Mouse (Mus musculus) embryo, embryonic 10 days (tissue): ENCODE results near the gene Zfp606.

ENCODE experiments used
- DNase-seq: peaks from one replicate; pipeline ENCODE4 v3.0.0-alpha.2; 2015; ENCODE audit warnings: low spot score

Gene Zfp606

DNA sequence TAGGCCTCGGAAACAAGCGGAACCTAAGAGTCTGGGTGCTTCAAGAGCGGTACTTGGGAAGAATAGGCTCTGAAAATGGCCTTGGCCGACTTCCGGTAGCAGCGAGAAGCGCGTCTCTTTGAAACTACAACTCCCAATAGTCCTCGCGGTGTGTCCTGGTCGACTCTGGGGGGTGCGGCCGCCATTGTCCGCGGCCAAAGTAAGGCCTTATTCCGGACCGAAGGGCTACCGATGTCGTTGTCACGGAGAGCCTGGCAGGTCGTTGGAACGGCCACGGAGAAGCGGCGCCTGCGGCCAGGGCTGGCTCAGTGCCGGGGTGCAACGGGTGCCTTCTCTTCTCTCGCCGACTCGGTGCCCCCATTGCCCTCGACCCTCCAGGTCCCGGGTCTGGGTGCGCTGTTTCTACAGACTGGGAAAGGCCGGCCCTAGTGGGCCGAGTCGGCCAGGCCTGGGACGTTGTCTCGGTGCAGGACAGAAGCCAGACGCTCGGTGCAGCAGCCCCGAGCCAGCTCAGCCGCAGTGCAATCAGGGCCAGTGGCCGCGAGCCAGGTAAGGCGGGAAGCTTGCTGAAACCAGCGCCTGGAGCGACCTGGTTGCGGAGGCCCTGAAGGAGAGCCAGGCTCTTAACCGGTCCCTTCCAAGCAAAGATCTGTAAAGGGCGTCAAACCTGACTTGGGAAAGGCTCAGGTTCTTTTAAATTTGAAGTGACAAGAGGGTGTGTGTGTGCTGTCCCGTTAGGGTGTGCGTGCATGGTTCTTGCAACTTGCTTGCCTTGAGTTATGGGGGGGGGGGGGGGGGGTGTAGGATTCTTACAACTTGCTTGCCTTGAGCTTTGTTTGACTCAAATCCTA, at the start of gene Zfp606:
TSS of gene Zfp606 (plus strand) at position 136 of the 851 bp plus-strand sequence.
- DNase-seq: peak; percentile 95

DNA sequence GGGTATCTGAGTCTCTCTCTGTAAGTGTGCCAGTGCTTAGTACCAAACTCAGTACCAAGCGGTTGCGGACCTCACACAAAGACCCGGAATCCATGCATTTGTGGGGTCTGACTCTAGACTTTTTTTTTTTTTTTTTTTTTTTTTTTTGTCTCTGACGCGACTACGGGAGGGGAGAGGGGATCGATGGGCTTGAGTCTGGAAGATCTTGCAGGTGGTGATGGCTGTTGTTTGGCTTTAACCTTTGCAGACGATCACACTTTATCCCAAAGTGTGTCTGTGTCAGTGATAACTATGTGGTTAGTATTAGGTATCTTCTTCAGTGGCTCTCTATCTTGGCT, 885 bp downstream of the Zfp606 start:
- DNase-seq: peak; percentile 18

DNA sequence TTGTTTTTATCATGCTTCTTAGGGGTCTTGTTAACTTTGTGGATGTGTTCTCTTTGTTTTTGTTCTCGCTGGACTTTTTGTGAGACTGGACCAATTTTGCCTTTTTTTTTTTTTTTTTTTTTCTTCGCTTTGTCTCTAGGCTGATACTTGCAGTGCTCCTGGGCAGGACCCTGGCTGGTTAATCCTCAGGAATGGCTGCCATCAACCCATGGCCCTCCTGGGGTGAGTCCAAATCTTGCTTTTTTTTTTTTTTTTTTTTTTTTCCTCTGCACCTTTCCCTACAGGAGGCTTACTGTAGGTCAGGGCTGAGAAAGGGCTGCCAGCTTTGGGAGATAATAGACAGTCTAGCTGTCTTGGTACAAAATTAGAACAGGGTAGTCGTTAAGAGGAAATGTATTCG, 1.4 kb downstream of the Zfp606 start:
- no peak for DNase-seq

DNA sequence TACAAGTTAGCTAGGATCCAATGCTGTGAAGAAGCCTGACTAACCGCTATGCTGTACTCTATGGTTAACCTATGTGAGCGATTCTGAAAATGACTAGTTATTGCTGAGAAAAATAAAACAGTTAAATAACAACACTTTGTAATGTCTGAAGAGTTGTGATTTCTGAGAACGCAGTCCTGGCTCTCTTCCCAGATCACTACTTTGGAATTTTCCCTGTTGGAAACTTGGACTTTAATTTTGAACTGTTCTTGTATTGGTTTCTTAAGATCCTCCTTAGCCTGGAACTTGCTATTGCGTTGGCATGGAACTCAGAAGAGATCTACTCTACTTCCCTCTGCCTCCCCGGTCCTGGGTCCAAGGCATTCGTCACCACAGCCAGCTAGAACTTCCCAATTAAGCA, 5.7 kb downstream of the Zfp606 start:
- DNase-seq: no peak

DNA sequence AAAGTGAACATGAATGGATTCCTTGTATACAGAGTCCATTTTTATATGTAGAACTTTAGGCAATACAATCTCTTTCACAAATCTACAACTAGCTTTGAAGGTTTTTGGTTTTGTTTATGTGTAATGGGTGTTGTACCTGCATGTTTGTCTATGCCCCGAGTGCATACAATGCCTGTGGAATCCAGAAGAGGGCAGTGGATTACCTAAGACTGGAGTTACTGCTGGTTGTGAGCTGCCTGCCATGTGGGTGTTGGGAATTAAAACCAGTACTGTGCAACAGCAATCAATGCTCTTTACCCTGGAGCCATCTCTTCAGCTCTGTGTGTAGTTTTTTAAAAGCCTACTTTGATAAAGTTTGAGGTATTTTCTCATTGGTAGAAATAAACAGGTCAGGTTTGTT, 7.9 kb downstream of the Zfp606 start:
- DNase-seq: no peak

DNA sequence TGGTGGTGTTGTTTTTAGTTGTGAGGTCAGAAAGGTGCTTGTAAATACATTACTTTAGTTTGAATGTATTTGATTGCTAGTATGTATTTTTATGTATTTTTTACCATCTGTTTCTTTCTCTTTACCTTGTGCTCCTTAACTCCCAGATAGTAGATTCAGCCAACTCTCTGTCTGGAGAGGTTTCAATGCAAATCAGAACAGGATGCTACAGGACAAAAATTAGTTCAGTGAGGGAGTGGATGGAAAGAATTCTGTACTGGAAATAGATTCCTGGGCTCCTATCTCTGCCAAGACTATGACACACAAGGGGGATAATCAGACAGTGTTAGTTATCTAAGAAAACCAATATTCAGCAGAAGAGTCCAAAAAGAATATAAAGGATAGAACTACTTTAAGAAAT, 8.6 kb downstream of the Zfp606 start:
- no peak for DNase-seq

DNA sequence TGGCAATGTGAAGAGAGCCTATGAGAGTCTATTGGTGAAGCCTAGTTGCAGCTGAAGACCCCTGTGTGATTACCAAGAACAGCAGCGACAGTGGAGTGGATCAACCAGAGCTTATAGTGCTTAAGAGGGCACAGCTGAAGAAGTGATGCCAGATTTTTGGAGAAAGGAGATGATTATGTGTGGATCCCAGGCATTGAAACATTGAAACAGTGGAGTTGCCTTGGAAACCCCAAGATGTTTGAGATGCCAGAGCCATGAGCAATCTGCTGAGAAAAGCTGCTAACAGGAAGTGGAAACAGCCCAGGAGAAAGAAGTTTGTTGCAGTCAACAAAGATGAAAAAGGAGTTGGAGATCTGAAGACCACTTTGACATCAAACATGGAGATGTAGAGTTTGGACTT, 32.8 kb downstream of the Zfp606 start:
- no peak for DNase-seq

DNA sequence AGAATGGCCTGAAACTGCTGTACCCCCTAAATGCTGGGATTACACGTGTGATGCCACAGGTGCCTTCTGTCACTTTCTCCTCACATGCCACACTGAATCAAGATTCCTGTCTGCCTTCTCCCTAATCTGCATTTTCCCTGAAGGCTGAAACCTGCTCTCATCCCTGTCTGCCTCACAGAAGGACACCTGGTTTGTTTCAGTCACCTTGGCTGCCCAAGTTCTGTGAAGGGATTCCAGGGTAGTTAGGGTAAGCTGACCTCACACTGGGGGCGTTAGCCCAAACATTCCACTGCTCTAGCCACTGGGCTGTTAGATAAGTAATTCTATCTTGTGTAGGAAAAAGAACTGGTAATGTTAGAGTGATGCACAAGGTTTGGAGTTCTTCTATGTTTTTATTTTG, 34.1 kb downstream of the Zfp606 start, which contains the start of gene 2900092C05Rik:
TSS of gene 2900092C05Rik (plus strand) at position 301 of the 400 bp plus-strand sequence.
- DNase-seq: no peak
